Mouse (Mus musculus) hindbrain, embryonic 13.5 days (tissue): ENCODE data around the gene Gm45717. TPM values are rescaled to one million over a fixed set of nuclear protein-coding genes. Genes with fewer than 3 reads are reported as not detected.
"Not testable (repeated sequence)": the region's sequence is repeated elsewhere in the genome, so short reads cannot be mapped to it uniquely, and the experiment has no call there.

Experiments used
- ATAC-seq: fragments of 200-750 bp; cut with Nextera tagmentation; 2 replicates; pipeline ENCODE4 v1.8.0; 2017; ENCODE audit warnings: moderate TSS enrichment; ENCODE audit not compliant: low FRiP score
- H3K27ac ChIP-seq: fragments of 300-500 bp; sonication (generic); 2 replicates; pipeline ENCODE4 v1.5.1; 2015; ENCODE audit warnings: inconsistent platforms, mild to moderate bottlenecking, moderate library complexity
- H3K27me3 ChIP-seq: fragments of 300-500 bp; sonication (generic); 2 replicates; pipeline ENCODE4 v1.6.1; 2015; ENCODE audit warnings: mild to moderate bottlenecking, inconsistent platforms
- H3K36me3 ChIP-seq: fragments of 300-500 bp; sonication (generic); 2 replicates; pipeline ENCODE4 v1.6.1; 2015; ENCODE audit warnings: mild to moderate bottlenecking, inconsistent platforms
- H3K4me1 ChIP-seq: fragments of 300-500 bp; sonication (generic); replicated peaks from 2 replicates; pipeline ENCODE4 v1.6.1; 2015; ENCODE audit warnings: inconsistent platforms
- H3K4me2 ChIP-seq: fragments of 300-500 bp; sonication (generic); 2 replicates; pipeline ENCODE4 v1.6.1; 2015; ENCODE audit warnings: inconsistent platforms, mild to moderate bottlenecking, moderate library complexity
- H3K4me3 ChIP-seq: fragments of 300-500 bp; sonication (generic); 2 replicates; pipeline ENCODE4 v1.5.1; 2015; ENCODE audit warnings: mild to moderate bottlenecking, inconsistent platforms
- H3K9ac ChIP-seq: fragments of 300-500 bp; sonication (generic); 2 replicates; pipeline ENCODE4 v1.6.1; 2015; ENCODE audit warnings: mild to moderate bottlenecking, inconsistent platforms
- H3K9me3 ChIP-seq: fragments of 300-500 bp; sonication (generic); 2 replicates; pipeline ENCODE4 v1.6.1; 2016; ENCODE audit warnings: inconsistent platforms
- WGBS: fragments of 180-500 bp; shearing (Covaris S2); methylation state at CpG from one replicate; pipeline ENCODE4 v1.1.7; 2015; 5-methylcytosine and 5-hydroxymethylcytosine counted together
- polyA plus RNA-seq: library from polyadenylated mRNA; unstranded; fragments of >200 nt; fragmentation: Nextera tagmentation; extraction: Ambion mirVana; gene quantifications from 2 replicates; pipeline ENCODE4 v1.2.1, GENCODE M21; 2015

Gene Gm45717
- polyA plus RNA-seq, 1 experiment from 2014 or later: not detected

DNA sequence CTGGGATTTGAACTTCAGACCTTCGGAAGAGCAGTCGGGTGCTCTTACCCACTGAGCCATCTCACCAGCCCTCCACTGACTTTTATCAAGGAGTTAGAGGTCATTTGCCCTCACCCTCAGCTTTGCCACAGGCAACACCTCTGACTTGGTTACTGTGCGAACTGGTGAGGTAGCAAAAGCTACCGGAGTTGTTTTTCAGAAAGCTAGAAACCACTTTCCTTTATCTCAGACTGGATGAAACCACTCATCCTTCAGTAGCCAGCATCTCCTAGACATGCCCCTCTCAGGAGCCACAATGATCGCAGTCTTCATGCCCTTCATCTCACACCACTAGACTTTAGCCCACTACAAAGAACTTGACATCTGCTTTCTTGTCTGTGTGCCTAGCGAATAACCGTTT is 27.2 kb upstream of the Gm45717 start:
- no peak overlapping the region for H3K27ac ChIP-seq
- no peak overlapping the region for H3K9ac ChIP-seq
- ATAC-seq: no peak
- no peak overlapping the region for H3K4me3 ChIP-seq
- 91% methylated on average over 7 of the region's 7 CpGs for WGBS
- no peak overlapping the region for H3K4me2 ChIP-seq
- no peaks in the 10 kb centered on the region for H3K9me3 ChIP-seq
- H3K36me3 ChIP-seq: no peaks in the 10 kb centered on the region
- H3K4me1 ChIP-seq: no peaks in the 10 kb centered on the region
- no peaks in the 10 kb centered on the region for H3K27me3 ChIP-seq

DNA sequence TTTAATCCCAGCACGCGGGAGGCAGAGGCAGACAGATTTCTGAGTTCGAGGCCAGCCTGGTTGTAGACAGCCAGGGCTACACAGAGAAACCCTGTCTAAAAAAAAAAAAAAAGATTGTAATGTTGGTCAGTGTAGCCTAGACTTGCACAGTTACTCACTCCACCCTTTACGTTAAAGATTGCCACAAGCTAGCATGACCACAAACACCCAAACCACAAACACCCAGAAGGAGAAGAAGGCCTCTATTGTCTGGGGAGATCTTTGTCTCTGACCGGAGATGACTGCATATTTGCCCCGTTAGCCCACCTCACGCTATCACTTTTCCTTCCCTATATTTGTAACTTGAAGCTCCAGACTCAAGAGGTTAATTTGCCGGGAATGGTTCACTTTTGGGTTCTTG is 26.0 kb upstream of the Gm45717 start:
- Histone ChIP-seq H3K9me3 (no peaks in the 10 kb centered on the region), H3K4me2 (no peak overlapping the region), H3K4me1 (no peaks in the 10 kb centered on the region), H3K27ac (no peak overlapping the region), H3K36me3 (no peaks in the 10 kb centered on the region), H3K9ac (no peak overlapping the region), H3K4me3 (no peak overlapping the region), H3K27me3 (no peaks in the 10 kb centered on the region)
- ATAC-seq: no peak
- 91% methylated on average over 8 of the region's 8 CpGs for WGBS

DNA sequence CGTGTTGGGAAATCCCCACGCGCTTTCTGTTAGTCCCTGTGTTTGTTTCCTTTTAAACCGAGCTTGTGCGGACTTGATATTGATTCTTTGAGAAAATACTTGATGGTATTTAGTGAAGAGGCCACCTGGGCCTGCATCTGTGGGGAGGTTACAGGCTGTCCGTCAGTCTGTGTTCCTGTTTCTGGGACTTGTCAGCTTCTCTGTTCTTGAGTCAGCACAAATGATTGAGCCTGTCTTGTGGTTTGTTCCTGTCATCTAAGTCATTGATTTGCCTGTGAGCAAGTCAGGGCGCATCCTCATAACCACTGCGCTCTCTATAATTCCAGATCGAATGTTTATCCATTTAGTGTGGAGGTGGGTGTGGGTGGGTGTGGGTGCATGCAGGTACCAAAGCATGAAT is 21.0 kb upstream of the Gm45717 start:
- H3K9ac ChIP-seq, H3K4me2 ChIP-seq, H3K4me3 ChIP-seq, H3K4me1 ChIP-seq, H3K27ac ChIP-seq, H3K36me3 ChIP-seq, ATAC-seq, H3K9me3 ChIP-seq, H3K27me3 ChIP-seq: not testable (repeated sequence)
- 90% methylated on average over 9 of the region's 9 CpGs for WGBS

DNA sequence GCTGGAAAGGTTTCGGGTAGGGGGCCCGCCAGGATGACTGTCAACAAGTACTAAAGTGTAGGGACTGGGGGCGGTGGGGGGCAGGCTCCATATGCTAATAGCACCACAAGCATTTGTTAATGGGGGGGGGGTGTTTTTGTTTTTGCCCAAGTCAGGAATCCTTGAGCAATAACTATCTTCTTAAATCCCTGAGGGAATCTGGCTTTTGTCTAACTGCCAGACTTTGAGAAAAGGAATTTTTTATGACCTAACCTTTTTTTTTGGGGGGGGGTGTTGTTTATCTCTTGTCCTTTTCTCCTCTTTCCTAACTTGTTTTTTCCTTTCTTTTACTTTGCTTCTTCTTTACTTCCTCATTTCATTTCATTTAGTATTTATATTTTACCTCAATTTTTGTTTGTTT is 19.7 kb upstream of the Gm45717 start:
- no peak for ATAC-seq
- no peaks in the 10 kb centered on the region for H3K9me3 ChIP-seq
- H3K27ac ChIP-seq: no peak overlapping the region
- no peak overlapping the region for H3K4me3 ChIP-seq
- H3K27me3 ChIP-seq: 0 out of 2 replicates have a peak, but pooled peaks cover 2% of the 10 kb centered on the region
- H3K4me1 ChIP-seq: peaks cover 9% of the 10 kb centered on the region; the same call in 1 of the 2 replicates
- H3K4me2 ChIP-seq: no peak overlapping the region
- H3K36me3 ChIP-seq: no peaks in the 10 kb centered on the region
- H3K9ac ChIP-seq: no peak overlapping the region
- 30% methylated on average over 3 of the region's 3 CpGs for WGBS

DNA sequence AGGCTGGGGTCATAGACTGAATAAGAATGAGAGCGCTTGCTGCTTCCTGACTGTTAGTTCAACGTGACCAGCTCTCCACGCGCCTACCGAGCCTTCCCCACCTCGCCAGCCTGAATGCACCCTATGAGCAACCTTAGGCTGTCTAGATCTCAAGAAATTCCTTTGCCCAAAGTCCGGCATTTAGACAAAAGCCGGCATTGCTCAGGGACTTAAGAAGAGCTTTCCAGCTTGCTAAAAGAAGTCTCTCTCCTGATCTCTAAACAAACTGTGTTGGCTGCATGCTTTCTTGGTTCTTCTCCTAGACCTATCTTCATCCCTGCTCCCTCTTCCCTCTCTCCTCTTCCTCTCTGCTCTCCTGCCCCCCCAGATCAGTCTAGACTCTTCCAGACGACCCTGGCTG is 19.2 kb upstream of the Gm45717 start:
- ATAC-seq: no peak
- Histone ChIP-seq H3K9ac (no peak overlapping the region), H3K4me2 (no peak overlapping the region), H3K9me3 (no peaks in the 10 kb centered on the region), H3K4me1 (peaks cover 9% of the 10 kb centered on the region; the same call in 1 of the 2 replicates), H3K36me3 (no peaks in the 10 kb centered on the region), H3K27me3 (0 out of 2 replicates have a peak, but pooled peaks cover 7% of the 10 kb centered on the region), H3K4me3 (no peak overlapping the region), H3K27ac (no peak overlapping the region)
- 15% methylated on average over 9 of the region's 9 CpGs for WGBS

DNA sequence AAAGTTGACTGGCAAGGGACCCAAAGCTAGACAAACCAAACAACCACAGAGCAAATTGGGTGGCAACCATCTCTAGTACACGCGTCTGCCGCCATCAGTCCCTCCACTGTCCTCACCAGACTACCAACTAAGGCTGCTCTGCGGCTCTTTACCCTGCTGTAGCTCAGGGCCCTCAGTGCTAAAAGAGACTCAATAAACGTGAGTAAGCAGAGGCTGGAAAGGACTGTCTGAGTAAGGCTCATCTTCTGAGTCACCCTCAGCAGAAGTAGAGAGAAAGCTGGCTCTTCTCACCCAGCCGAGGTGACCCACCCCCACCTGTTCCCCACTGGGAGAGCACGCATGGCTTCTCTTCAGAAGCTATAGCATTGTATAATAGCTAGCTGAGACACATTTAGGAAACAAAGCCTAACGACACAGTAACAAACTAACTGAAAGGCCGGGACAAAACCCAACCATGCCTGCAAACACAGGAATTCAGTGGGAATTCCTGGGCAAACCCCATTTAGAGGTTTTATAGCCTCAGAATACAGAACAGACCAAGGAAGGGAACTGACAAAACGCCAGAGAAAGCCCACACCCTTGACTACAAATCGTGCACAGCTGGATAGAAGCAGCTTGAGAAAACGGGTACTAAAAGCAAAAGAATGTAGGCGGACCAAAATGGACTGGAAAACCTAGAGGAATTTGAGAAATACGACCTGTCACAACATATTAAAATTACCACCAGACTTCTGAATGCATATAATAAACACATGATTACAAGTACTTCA is 17.8 kb upstream of the Gm45717 start:
- Histone ChIP-seq H3K4me3 (no peak overlapping the region), H3K4me2 (no peak overlapping the region), H3K36me3 (no peaks in the 10 kb centered on the region), H3K27me3 (peaks cover 14% of the 10 kb centered on the region; the same call in 1 of the 2 replicates), H3K27ac (no peak overlapping the region), H3K4me1 (peaks cover 9% of the 10 kb centered on the region; the same call in 1 of the 2 replicates), H3K9ac (no peak overlapping the region), H3K9me3 (no peaks in the 10 kb centered on the region)
- WGBS: 18% methylated on average over 14 of the region's 14 CpGs
- ATAC-seq: no peak

DNA sequence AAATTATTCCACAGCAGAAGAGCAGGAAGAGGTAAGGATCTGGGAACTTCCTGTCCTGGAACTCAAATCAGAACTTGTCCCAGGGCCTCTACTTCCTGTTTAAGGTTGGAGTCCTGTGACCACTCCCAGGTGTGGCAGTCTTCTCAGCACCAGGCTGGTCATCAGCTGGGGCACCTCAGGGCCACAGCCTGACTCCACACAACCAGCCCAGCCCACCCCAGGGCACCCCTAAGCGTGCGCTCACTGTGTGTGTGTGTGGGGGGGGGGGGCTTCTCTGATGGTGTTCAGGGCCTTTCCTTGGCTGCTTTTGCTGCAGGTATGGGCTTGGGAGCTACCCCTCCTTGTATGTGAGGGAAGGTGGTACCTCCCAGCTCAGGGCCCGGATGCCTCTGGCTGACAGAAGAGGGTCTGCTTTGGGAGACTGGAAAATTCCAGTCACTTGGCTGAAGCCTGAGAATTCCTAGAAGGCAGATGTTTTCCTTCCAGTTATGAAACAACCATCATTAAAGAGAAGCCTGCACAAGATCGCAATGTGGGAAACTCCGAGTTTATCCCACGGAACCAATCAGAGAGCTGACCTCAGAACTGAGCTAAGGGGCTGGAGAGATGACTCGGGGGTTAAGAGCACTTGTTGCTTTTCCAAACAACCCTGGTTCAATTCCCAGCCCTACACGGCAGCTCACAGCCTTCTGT is 15.9 kb upstream of the Gm45717 start:
- Histone ChIP-seq H3K9ac (no peak overlapping the region), H3K4me2 (no peak overlapping the region), H3K27me3 (peaks cover 23% of the 10 kb centered on the region), H3K4me3 (no peak overlapping the region), H3K4me1 (peaks cover 9% of the 10 kb centered on the region; the same call in 1 of the 2 replicates), H3K27ac (no peak overlapping the region), H3K9me3 (no peaks in the 10 kb centered on the region), H3K36me3 (no peaks in the 10 kb centered on the region)
- no peak for ATAC-seq
- 87% methylated on average over 8 of the region's 8 CpGs for WGBS

DNA sequence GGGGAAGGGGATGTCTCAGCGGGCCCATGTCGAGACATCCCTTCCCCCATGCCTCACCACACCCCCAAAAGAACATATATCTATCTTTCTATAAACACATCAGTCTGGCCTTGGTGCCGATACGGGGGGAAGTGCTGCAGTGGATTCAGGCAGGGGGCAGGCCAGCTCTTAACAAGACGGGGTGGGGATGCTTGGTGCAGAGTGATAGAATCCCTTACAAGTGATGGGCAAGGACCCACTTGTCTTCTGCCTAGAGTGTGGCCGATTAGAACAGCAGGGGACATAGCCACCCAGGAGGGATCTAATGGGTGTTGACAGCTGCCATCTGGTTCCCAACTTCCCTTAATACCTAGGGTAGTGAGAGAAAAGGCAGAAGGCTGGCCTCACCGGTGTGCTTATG is 15.2 kb upstream of the Gm45717 start:
- Histone ChIP-seq H3K9ac (no peak overlapping the region), H3K4me3 (no peak overlapping the region), H3K27me3 (peaks cover 23% of the 10 kb centered on the region), H3K36me3 (no peaks in the 10 kb centered on the region), H3K4me2 (no peak overlapping the region), H3K4me1 (peaks cover 9% of the 10 kb centered on the region; the same call in 1 of the 2 replicates), H3K9me3 (no peaks in the 10 kb centered on the region), H3K27ac (no peak overlapping the region)
- no peak for ATAC-seq
- 45% methylated on average over 7 of the region's 7 CpGs for WGBS

DNA sequence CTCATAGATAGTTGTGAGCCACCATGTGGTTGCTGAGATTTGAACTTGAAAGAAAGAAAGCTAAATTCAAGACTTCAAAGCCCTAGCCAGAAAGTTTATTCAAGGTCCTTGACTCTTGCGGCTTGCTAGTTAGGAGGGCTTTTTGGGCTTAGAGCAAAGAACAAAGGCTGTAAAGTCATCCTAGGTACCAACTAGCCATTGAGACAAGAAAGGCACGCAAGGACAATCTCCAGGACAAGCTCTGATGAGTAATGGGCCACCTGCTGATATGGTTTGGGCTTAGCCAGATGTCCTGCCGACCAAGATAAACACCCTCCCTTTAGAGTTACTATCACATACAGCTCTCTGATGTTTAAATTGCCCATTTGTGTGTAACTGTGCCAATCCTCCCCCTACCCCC is 13.0 kb upstream of the Gm45717 start:
- not testable (repeated sequence) for H3K4me2 ChIP-seq, H3K9ac ChIP-seq, H3K4me3 ChIP-seq, H3K9me3 ChIP-seq, H3K4me1 ChIP-seq, H3K27ac ChIP-seq, ATAC-seq, H3K36me3 ChIP-seq
- WGBS: 16% methylated on average over 3 of the region's 3 CpGs
- H3K27me3 ChIP-seq: peaks cover 21% of the 10 kb centered on the region

DNA sequence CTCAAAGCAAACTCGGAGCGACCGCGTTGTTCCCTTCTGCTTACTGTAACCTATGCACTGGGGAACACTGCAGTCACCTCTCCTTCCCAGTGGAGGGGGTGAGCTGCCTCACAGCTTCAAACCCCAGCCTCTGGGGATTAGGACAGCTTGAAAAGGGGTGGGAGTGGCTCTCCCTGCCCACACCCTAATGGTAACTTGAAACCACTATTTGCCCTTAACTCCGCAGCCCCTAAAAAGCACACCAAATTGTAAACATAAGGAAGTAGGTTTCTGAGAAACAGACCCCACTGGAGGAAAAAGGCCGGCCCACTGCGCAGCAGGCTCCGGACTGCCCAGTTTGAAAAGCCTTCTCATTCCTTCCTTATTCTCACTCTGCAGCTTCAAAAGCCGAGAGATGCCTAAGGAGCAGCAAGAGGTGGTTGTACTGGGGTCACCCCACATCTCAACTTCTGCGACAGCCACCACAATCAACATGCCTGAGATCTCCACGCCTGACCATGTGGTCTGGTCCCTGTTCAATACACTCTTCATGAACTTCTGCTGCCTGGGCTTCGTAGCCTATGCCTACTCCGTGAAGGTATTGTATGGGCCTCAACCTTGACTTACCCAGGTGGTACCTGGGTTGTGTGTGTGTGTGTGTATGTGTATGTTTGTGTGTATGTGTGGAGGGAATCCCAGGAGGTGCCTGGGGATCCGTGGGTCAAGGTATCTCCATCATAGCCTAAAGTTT is 12.3 kb upstream of the Gm45717 start:
- Histone ChIP-seq H3K27me3 (peaks cover 21% of the 10 kb centered on the region), H3K4me3 (no peak overlapping the region), H3K9me3 (no peaks in the 10 kb centered on the region), H3K4me2 (no peak overlapping the region), H3K4me1 (no peaks in the 10 kb centered on the region), H3K27ac (no peak overlapping the region), H3K9ac (no peak overlapping the region), H3K36me3 (no peaks in the 10 kb centered on the region)
- ATAC-seq: no peak
- 7% methylated on average over 14 of the region's 14 CpGs for WGBS

DNA sequence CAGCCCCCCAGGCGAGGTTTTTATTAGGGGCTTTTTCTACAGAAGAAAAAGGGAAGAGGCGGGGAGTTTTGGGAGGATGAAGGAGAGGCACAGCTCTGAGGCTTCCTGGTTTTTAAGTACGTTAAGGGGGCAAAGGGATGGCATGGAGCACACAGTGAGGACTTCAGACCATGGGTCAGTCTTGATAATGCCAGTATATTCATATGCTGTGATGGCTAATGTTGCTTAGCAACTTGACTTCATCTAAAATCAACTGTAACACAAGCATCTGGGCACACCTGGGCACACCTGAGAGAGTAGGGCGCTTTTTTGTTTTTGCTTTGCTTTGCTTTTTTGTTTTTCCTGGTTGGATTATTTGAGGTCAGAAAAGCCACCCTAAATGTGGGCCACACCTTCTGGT is 11.2 kb upstream of the Gm45717 start, which contains the start of gene Ifitm1:
Ifitm1 (plus strand) TSS at position 301 of the 400 bp plus-strand sequence.
- 90% methylated on average over 4 of the region's 4 CpGs for WGBS
- Histone ChIP-seq H3K4me1 (no peaks in the 10 kb centered on the region), H3K36me3 (no peaks in the 10 kb centered on the region)

DNA sequence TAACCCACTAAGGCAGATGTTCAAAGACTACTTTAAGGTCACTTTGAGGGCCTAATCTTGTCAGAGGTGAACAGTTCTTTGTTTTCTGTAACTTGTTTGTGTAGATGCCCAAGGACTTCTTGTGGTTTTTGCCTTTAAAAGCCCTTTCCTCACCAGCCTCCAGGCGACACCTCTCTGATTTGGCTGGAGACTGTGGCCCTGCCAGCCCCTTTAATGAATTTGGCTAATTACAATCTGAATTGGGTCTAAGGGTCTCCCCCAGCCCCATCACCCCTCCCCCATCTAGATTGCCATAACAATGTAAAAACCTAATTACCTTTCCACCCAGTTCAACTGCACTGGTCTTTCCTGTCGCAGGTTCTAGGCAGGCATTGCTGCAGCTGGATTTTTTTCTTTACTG is 7.0 kb upstream of the Gm45717 start:
- ATAC-seq: no peak
- 57% methylated on average over 2 of the region's 2 CpGs for WGBS
- no peak overlapping the region for H3K27ac ChIP-seq

More for the DNA sequence above, 11.2 kb upstream of the Gm45717 start, which contains the start of gene Ifitm1:
- no peak within 1 kb of the TSS for H3K4me2 ChIP-seq
- no peak within 1 kb of the TSS for H3K9ac ChIP-seq
- ATAC-seq: no peak
- H3K9me3 ChIP-seq: no peaks in the 10 kb centered on the region
- H3K27me3 ChIP-seq: peaks cover 21% of the 10 kb centered on the region
- no peak within 1 kb of the TSS for H3K27ac ChIP-seq
- H3K4me3 ChIP-seq: no peak within 1 kb of the TSS

More for the DNA sequence above, 7.0 kb upstream of the Gm45717 start:
- Histone ChIP-seq H3K4me1 (peaks cover 7% of the 10 kb centered on the region; the same call in 1 of the 2 replicates), H3K9ac (no peak overlapping the region), H3K4me2 (no peak overlapping the region), H3K36me3 (no peaks in the 10 kb centered on the region), H3K9me3 (no peaks in the 10 kb centered on the region), H3K4me3 (no peak overlapping the region), H3K27me3 (peaks cover 10% of the 10 kb centered on the region; the same call in 1 of the 2 replicates)
